Mouse (Mus musculus) midbrain, embryonic 10.5 days (tissue): ENCODE data around the gene Pde6h. TPM values are rescaled to one million over a fixed set of nuclear protein-coding genes. Genes with fewer than 3 reads are reported as not detected.

ENCODE experiments used
- DNase-seq: peaks from one replicate; pipeline ENCODE4 v3.0.0-alpha.2; 2017; ENCODE audit warnings: low spot score
- H3K27ac ChIP-seq: fragments of 300-500 bp; sonication (generic); replicated peaks from 2 replicates; pipeline ENCODE4 v1.5.1; 2016; ENCODE audit warnings: mild to moderate bottlenecking
- H3K27me3 ChIP-seq: fragments of 300-500 bp; sonication (generic); 2 replicates; pipeline ENCODE4 v1.6.1; 2016; ENCODE audit warnings: low read depth, mild to moderate bottlenecking; ENCODE audit not compliant: poor library complexity, severe bottlenecking
- H3K36me3 ChIP-seq: fragments of 300-500 bp; sonication (generic); 2 replicates; pipeline ENCODE4 v1.6.1; 2016; ENCODE audit warnings: mild to moderate bottlenecking, moderate library complexity
- H3K4me1 ChIP-seq: fragments of 300-500 bp; sonication (generic); 2 replicates; pipeline ENCODE4 v1.6.1; 2016
- H3K4me3 ChIP-seq: fragments of 300-500 bp; sonication (generic); 2 replicates; pipeline ENCODE4 v1.5.1; 2016; ENCODE audit warnings: mild to moderate bottlenecking, moderate library complexity
- H3K9me3 ChIP-seq: fragments of 300-500 bp; sonication (generic); replicated peaks from 2 replicates; pipeline ENCODE4 v1.6.1; 2016; ENCODE audit warnings: mild to moderate bottlenecking
- WGBS: fragments of 180-500 bp; shearing (Covaris S2); methylation state at CpG from one replicate; pipeline ENCODE4 v1.1.7; 2016; 5-methylcytosine and 5-hydroxymethylcytosine counted together
- polyA plus RNA-seq: library from polyadenylated mRNA; unstranded; fragments of >200 nt; fragmentation: Nextera tagmentation; extraction: Ambion mirVana; gene quantifications from 2 replicates; pipeline ENCODE4 v1.2.1, GENCODE M21; 2016

The Pde6h gene
- polyA plus RNA-seq, 1 experiment from 2014 or later: not detected

- Histone ChIP-seq H3K36me3 (no peaks in the 10 kb centered on the region), H3K4me3 (no peak overlapping the region), H3K27me3 (no peaks in the 10 kb centered on the region), H3K27ac (no peak overlapping the region), H3K4me1 (no peaks in the 10 kb centered on the region), H3K9me3 (no peaks in the 10 kb centered on the region)
- 81% methylated on average over 4 of the region's 4 CpGs for WGBS
- DNase-seq: no peak
Observed at GRCm38 (mm10) chr6:136898222-136898621, 25.4 kb upstream of the Pde6h start.

- Histone ChIP-seq H3K4me1 (no peaks in the 10 kb centered on the region), H3K27ac (no peak overlapping the region), H3K4me3 (no peak overlapping the region), H3K36me3 (no peaks in the 10 kb centered on the region), H3K27me3 (no peaks in the 10 kb centered on the region), H3K9me3 (no peaks in the 10 kb centered on the region)
- 88% methylated on average over 2 of the region's 2 CpGs for WGBS
- DNase-seq: no peak
Observed at GRCm38 (mm10) chr6:136898954-136899353, 24.7 kb upstream of the Pde6h start.

GRCm38 (mm10) chr6:136900369-136901009 is 23.1 kb upstream of the Pde6h start:
- H3K4me3 ChIP-seq: no peak overlapping the region
- no peaks in the 10 kb centered on the region for H3K4me1 ChIP-seq
- DNase-seq: no peak
- WGBS: 81% methylated on average over 4 of the region's 4 CpGs
- H3K36me3 ChIP-seq: no peaks in the 10 kb centered on the region
- H3K27me3 ChIP-seq: no peaks in the 10 kb centered on the region
- no peak overlapping the region for H3K27ac ChIP-seq
- H3K9me3 ChIP-seq: no peaks in the 10 kb centered on the region

GRCm38 (mm10) chr6:136901010-136901409 is 22.6 kb upstream of the Pde6h start:
- H3K36me3 ChIP-seq: no peaks in the 10 kb centered on the region
- H3K27ac ChIP-seq: no peak overlapping the region
- H3K9me3 ChIP-seq: no peaks in the 10 kb centered on the region
- DNase-seq: no peak
- no peaks in the 10 kb centered on the region for H3K27me3 ChIP-seq
- H3K4me1 ChIP-seq: no peaks in the 10 kb centered on the region
- H3K4me3 ChIP-seq: no peak overlapping the region
- 84% methylated on average over 2 of the region's 2 CpGs for WGBS

- WGBS: 94% methylated on average over 9 of the region's 9 CpGs
- no peak for DNase-seq
- H3K27me3 ChIP-seq: no peaks in the 10 kb centered on the region
- no peaks in the 10 kb centered on the region for H3K36me3 ChIP-seq
- no peaks in the 10 kb centered on the region for H3K9me3 ChIP-seq
- no peak overlapping the region for H3K4me3 ChIP-seq
- no peak overlapping the region for H3K27ac ChIP-seq
- H3K4me1 ChIP-seq: peaks cover 5% of the 10 kb centered on the region
Observed at GRCm38 (mm10) chr6:136902527-136902926, 21.1 kb upstream of the Pde6h start.

GRCm38 (mm10) chr6:136903885-136904470 is 19.7 kb upstream of the Pde6h start:
- no peak for DNase-seq
- H3K27me3 ChIP-seq: no peaks in the 10 kb centered on the region
- no peaks in the 10 kb centered on the region for H3K9me3 ChIP-seq
- no peak overlapping the region for H3K27ac ChIP-seq
- 73% methylated on average over 8 of the region's 8 CpGs for WGBS
- H3K4me1 ChIP-seq: peaks cover 5% of the 10 kb centered on the region
- H3K36me3 ChIP-seq: no peaks in the 10 kb centered on the region
- H3K4me3 ChIP-seq: no peak overlapping the region

- Histone ChIP-seq H3K36me3 (no peaks in the 10 kb centered on the region), H3K4me1 (peaks cover 5% of the 10 kb centered on the region), H3K4me3 (no peak overlapping the region), H3K27ac (no peak overlapping the region), H3K9me3 (no peaks in the 10 kb centered on the region), H3K27me3 (no peaks in the 10 kb centered on the region)
- WGBS: 91% methylated on average over 19 of the region's 19 CpGs
- DNase-seq: no peak
Observed at GRCm38 (mm10) chr6:136906283-136906936, 17.2 kb upstream of the Pde6h start.

- H3K4me3 ChIP-seq: no peak overlapping the region
- no peaks in the 10 kb centered on the region for H3K36me3 ChIP-seq
- H3K27ac ChIP-seq: no peak overlapping the region
- 86% methylated on average over 10 of the region's 10 CpGs for WGBS
- no peaks in the 10 kb centered on the region for H3K27me3 ChIP-seq
- DNase-seq: no peak
- H3K9me3 ChIP-seq: no peaks in the 10 kb centered on the region
- peaks cover 5% of the 10 kb centered on the region for H3K4me1 ChIP-seq
Observed at GRCm38 (mm10) chr6:136906937-136907293, 16.7 kb upstream of the Pde6h start.

- Histone ChIP-seq H3K36me3 (no peaks in the 10 kb centered on the region), H3K27ac (no peak overlapping the region), H3K27me3 (peaks cover 5% of the 10 kb centered on the region; the same call in 1 of the 2 replicates), H3K4me1 (peaks cover 17% of the 10 kb centered on the region), H3K9me3 (no peaks in the 10 kb centered on the region), H3K4me3 (no peak overlapping the region)
- DNase-seq: no peak
- 94% methylated on average over 9 of the region's 9 CpGs for WGBS
Observed at GRCm38 (mm10) chr6:136910247-136910890, 13.3 kb upstream of the Pde6h start.

GRCm38 (mm10) chr6:136912751-136913265 is 10.8 kb upstream of the Pde6h start:
- no peaks in the 10 kb centered on the region for H3K9me3 ChIP-seq
- WGBS: 91% methylated on average over 1 of the region's 2 CpGs
- H3K27me3 ChIP-seq: peaks cover 5% of the 10 kb centered on the region; the same call in 1 of the 2 replicates
- DNase-seq: no peak
- no peak overlapping the region for H3K4me3 ChIP-seq
- no peak overlapping the region for H3K27ac ChIP-seq
- H3K4me1 ChIP-seq: peaks cover 12% of the 10 kb centered on the region
- H3K36me3 ChIP-seq: no peaks in the 10 kb centered on the region

GRCm38 (mm10) chr6:136913384-136914126 is 10.1 kb upstream of the Pde6h start:
- peak; percentile 40 for DNase-seq
- Histone ChIP-seq H3K4me1 (peaks cover 12% of the 10 kb centered on the region), H3K4me3 (peak overlapping the region; percentile 33; the same call in 1 of the 2 replicates), H3K27me3 (peaks cover 5% of the 10 kb centered on the region; the same call in 1 of the 2 replicates), H3K27ac (peak overlapping the region; percentile 50; the same call in 1 of the 2 replicates), H3K36me3 (no peaks in the 10 kb centered on the region), H3K9me3 (no peaks in the 10 kb centered on the region)
- 22% methylated on average over 18 of the region's 18 CpGs for WGBS

- no peaks in the 10 kb centered on the region for H3K9me3 ChIP-seq
- DNase-seq: no peak
- H3K4me3 ChIP-seq: no peak overlapping the region
- peaks cover 12% of the 10 kb centered on the region for H3K4me1 ChIP-seq
- H3K27me3 ChIP-seq: peaks cover 5% of the 10 kb centered on the region; the same call in 1 of the 2 replicates
- H3K27ac ChIP-seq: no peak overlapping the region
- WGBS: 89% methylated on average over 6 of the region's 6 CpGs
- H3K36me3 ChIP-seq: no peaks in the 10 kb centered on the region
Observed at GRCm38 (mm10) chr6:136914234-136914633, 9.4 kb upstream of the Pde6h start.
